9 mouse cellular contexts compared by ENCODE assay signal in genomic region chr4:69538172-69538908, GRCm38 (mm10).
DNase-seq lines count a peak whose midpoint lies in the region; ATAC-seq lines count a peak whose summit lies in the region.
"Had no signal": no experiment of that assay in that cellular context is flagged by ENCODE, and none has a peak within 500 bp of the region (broad histone marks: within the 10 kb centered on the region; RNA-seq: fewer than 3 reads in every experiment).

No protein-coding gene starts in this region.

- no peaks in the 10 kb centered on the region for H3K27me3 ChIP-seq in intestine, embryonic 16.5 days (replicated peaks; ENCODE audit: control insufficient read depth, insufficient read depth, low read length)
- H3K27me3 ChIP-seq in intestine, embryonic 15.5 days (replicated peaks), result no peaks in the 10 kb centered on the region
- H3K27me3 ChIP-seq: hindbrain, embryonic 15.5 days had no signal

- no peaks in the 10 kb centered on the region for H3K36me3 ChIP-seq in intestine, embryonic 16.5 days (ENCODE audit: control insufficient read depth, insufficient read depth, low read length)
- H3K36me3 ChIP-seq in intestine, embryonic 15.5 days, result no peaks in the 10 kb centered on the region
- H3K36me3 ChIP-seq: hindbrain, embryonic 15.5 days had no signal

- H3K4me2 ChIP-seq in intestine, embryonic 16.5 days (ENCODE audit: low read depth, low read length), result no peak overlapping the region
- H3K4me2 ChIP-seq in intestine, embryonic 15.5 days (replicated peaks), result no peak overlapping the region
- H3K4me2 ChIP-seq: hindbrain, embryonic 15.5 days had no signal

- H3K27ac ChIP-seq in intestine, embryonic 16.5 days (ENCODE audit: low read length), result no peak overlapping the region
- no peak overlapping the region for H3K27ac ChIP-seq in intestine, embryonic 15.5 days
- H3K27ac ChIP-seq: hindbrain, embryonic 15.5 days had no signal

- no peaks in the 10 kb centered on the region for H3K4me1 ChIP-seq in intestine, embryonic 16.5 days (ENCODE audit: control insufficient read depth, insufficient read depth, low read length)
- H3K4me1 ChIP-seq in intestine, embryonic 15.5 days (replicated peaks), result no peaks in the 10 kb centered on the region
- H3K4me1 ChIP-seq: hindbrain, embryonic 15.5 days had no signal

- H3K9me3 ChIP-seq in intestine, embryonic 16.5 days (ENCODE audit: control insufficient read depth, low read length), result no peaks in the 10 kb centered on the region
- H3K9me3 ChIP-seq in intestine, embryonic 15.5 days, result no peaks in the 10 kb centered on the region
- H3K9me3 ChIP-seq: hindbrain, embryonic 15.5 days had no signal

- WGBS in intestine, embryonic 16.5 days, result 66% methylated on average over 6 of the region's 6 CpGs
- WGBS in intestine, embryonic 15.5 days, result 62% methylated on average over 6 of the region's 6 CpGs

- no peak overlapping the region for H3K4me3 ChIP-seq in intestine, embryonic 16.5 days (ENCODE audit: low read length)
- no peak overlapping the region for H3K4me3 ChIP-seq in intestine, embryonic 15.5 days (replicated peaks)
- H3K4me3 ChIP-seq: hindbrain, embryonic 15.5 days had no signal

- DNase-seq in frontal cortex, postnatal 36 days (ENCODE audit: low spot score in 2 of 2), result peak; percentile 17 to 76
- peak; percentile 22 to 34 for DNase-seq in left cerebral cortex, adult 18-20 months (ENCODE audit: low spot score in 2 of 2)
- DNase-seq in right cerebral cortex, postnatal 10 days (ENCODE audit: low spot score in 2 of 2), result peak; percentile 67 to 84
- DNase-seq in ovary, postnatal 14 days (ENCODE audit: low spot score), result no peak
- no peak for DNase-seq in cerebellum, postnatal 25 days
- DNase-seq in thymus, postnatal 36 days, result no peak

- no peak overlapping the region for H3K9ac ChIP-seq in intestine, embryonic 16.5 days (ENCODE audit: low read depth, low read length)
- no peak overlapping the region for H3K9ac ChIP-seq in intestine, embryonic 15.5 days
- H3K9ac ChIP-seq: hindbrain, embryonic 15.5 days had no signal

- peak; percentile 28 for ATAC-seq in intestine, embryonic 16.5 days
- ATAC-seq in intestine, embryonic 15.5 days, result no peak

Comparison
In these comparisons a context has a peak if more than half of its experiments do, and no peak if none do; other contexts are left out.
1. DNase-seq: peak in frontal cortex, postnatal 36 days (2 of 2), left cerebral cortex, adult 18-20 months (2 of 2) and right cerebral cortex, postnatal 10 days (2 of 2); none in ovary, postnatal 14 days (single experiment), cerebellum, postnatal 25 days (0 of 2) and thymus, postnatal 36 days (0 of 2).